Mouse (Mus musculus) hindbrain, embryonic 13.5 days (tissue): Measurements from ENCODE around the gene Sufu. TPM values are rescaled to one million over a fixed set of nuclear protein-coding genes. Genes with fewer than 3 reads are reported as not detected.

Source experiments
- ATAC-seq: fragments of 200-750 bp; cut with Nextera tagmentation; 2 replicates; pipeline ENCODE4 v1.8.0; 2017; ENCODE audit warnings: moderate TSS enrichment; ENCODE audit not compliant: low FRiP score
- H3K27ac ChIP-seq: fragments of 300-500 bp; sonication (generic); 2 replicates; pipeline ENCODE4 v1.5.1; 2015; ENCODE audit warnings: inconsistent platforms, mild to moderate bottlenecking, moderate library complexity
- H3K27me3 ChIP-seq: fragments of 300-500 bp; sonication (generic); 2 replicates; pipeline ENCODE4 v1.6.1; 2015; ENCODE audit warnings: mild to moderate bottlenecking, inconsistent platforms
- H3K36me3 ChIP-seq: fragments of 300-500 bp; sonication (generic); 2 replicates; pipeline ENCODE4 v1.6.1; 2015; ENCODE audit warnings: mild to moderate bottlenecking, inconsistent platforms
- H3K4me1 ChIP-seq: fragments of 300-500 bp; sonication (generic); replicated peaks from 2 replicates; pipeline ENCODE4 v1.6.1; 2015; ENCODE audit warnings: inconsistent platforms
- H3K4me2 ChIP-seq: fragments of 300-500 bp; sonication (generic); 2 replicates; pipeline ENCODE4 v1.6.1; 2015; ENCODE audit warnings: inconsistent platforms, mild to moderate bottlenecking, moderate library complexity
- H3K4me3 ChIP-seq: fragments of 300-500 bp; sonication (generic); 2 replicates; pipeline ENCODE4 v1.5.1; 2015; ENCODE audit warnings: mild to moderate bottlenecking, inconsistent platforms
- H3K9ac ChIP-seq: fragments of 300-500 bp; sonication (generic); 2 replicates; pipeline ENCODE4 v1.6.1; 2015; ENCODE audit warnings: mild to moderate bottlenecking, inconsistent platforms
- H3K9me3 ChIP-seq: fragments of 300-500 bp; sonication (generic); 2 replicates; pipeline ENCODE4 v1.6.1; 2016; ENCODE audit warnings: inconsistent platforms
- WGBS: fragments of 180-500 bp; shearing (Covaris S2); methylation state at CpG from one replicate; pipeline ENCODE4 v1.1.7; 2015; 5-methylcytosine and 5-hydroxymethylcytosine counted together
- polyA plus RNA-seq: library from polyadenylated mRNA; unstranded; fragments of >200 nt; fragmentation: Nextera tagmentation; extraction: Ambion mirVana; gene quantifications from 2 replicates; pipeline ENCODE4 v1.2.1, GENCODE M21; 2015

Sufu gene
- polyA plus RNA-seq, 1 experiment from 2014 or later, result 26.3 TPM

- 40% methylated on average over 9 of the region's 9 CpGs for WGBS
- H3K27me3 ChIP-seq, result no peaks in the 10 kb centered on the region
- ATAC-seq, result no peak
- peak overlapping the region; percentile 100 for H3K27ac ChIP-seq
- peak overlapping the region; percentile 99 for H3K4me3 ChIP-seq
- peak overlapping the region; percentile 93 for H3K4me2 ChIP-seq
- peak overlapping the region; percentile 99 for H3K9ac ChIP-seq
- H3K9me3 ChIP-seq, result no peaks in the 10 kb centered on the region
- H3K36me3 ChIP-seq, result peaks cover 39% of the 10 kb centered on the region
- peaks cover 59% of the 10 kb centered on the region for H3K4me1 ChIP-seq
These were observed 108.2 kb downstream of the Sufu start for GRCm38 (mm10) chr19:46504822-46505417.

GRCm38 (mm10) chr19:46505646-46506371 lies 109.1 kb downstream of the Sufu start:
- peaks cover 46% of the 10 kb centered on the region for H3K36me3 ChIP-seq

GRCm38 (mm10) chr19:46506372-46506717 lies 109.6 kb downstream of the Sufu start:
- peaks cover 49% of the 10 kb centered on the region for H3K36me3 ChIP-seq
- peak overlapping the region; percentile 99 for H3K4me3 ChIP-seq
- ATAC-seq, result no peak
- no peaks in the 10 kb centered on the region for H3K9me3 ChIP-seq
- H3K27me3 ChIP-seq, result no peaks in the 10 kb centered on the region
- peak overlapping the region; percentile 94 for H3K27ac ChIP-seq
- peak overlapping the region; percentile 99 for H3K9ac ChIP-seq
- WGBS, result 33% methylated on average over 3 of the region's 3 CpGs
- peaks cover 72% of the 10 kb centered on the region for H3K4me1 ChIP-seq
- H3K4me2 ChIP-seq, result peak overlapping the region; percentile 93

More at GRCm38 (mm10) chr19:46505646-46506371, 109.1 kb downstream of the Sufu start:
- no peaks in the 10 kb centered on the region for H3K27me3 ChIP-seq
- peak overlapping the region; percentile 99 for H3K4me3 ChIP-seq
- peak overlapping the region; percentile 93 for H3K4me2 ChIP-seq
- 66% methylated on average over 8 of the region's 8 CpGs for WGBS
- peaks cover 67% of the 10 kb centered on the region for H3K4me1 ChIP-seq
- H3K9me3 ChIP-seq, result no peaks in the 10 kb centered on the region
- peak overlapping the region; percentile 100; the same call in 1 of the 2 replicates for H3K27ac ChIP-seq
- peak overlapping the region; percentile 99 for H3K9ac ChIP-seq
- ATAC-seq, result no peak

- Histone ChIP-seq H3K4me3 (peak overlapping the region; percentile 99), H3K27ac (peak overlapping the region; percentile 94), H3K4me1 (peaks cover 80% of the 10 kb centered on the region), H3K9me3 (no peaks in the 10 kb centered on the region), H3K27me3 (no peaks in the 10 kb centered on the region), H3K9ac (peak overlapping the region; percentile 99), H3K36me3 (peaks cover 57% of the 10 kb centered on the region), H3K4me2 (peak overlapping the region; percentile 93)
- WGBS, result 20% methylated on average over 8 of the region's 8 CpGs
- peak; percentile 9; the same call in 1 of the 2 replicates for ATAC-seq
These were observed 110.5 kb downstream of the Sufu start for GRCm38 (mm10) chr19:46507181-46507581.

- Histone ChIP-seq H3K9me3 (no peaks in the 10 kb centered on the region), H3K4me2 (peak overlapping the region; percentile 93), H3K27ac (peak overlapping the region; percentile 94), H3K36me3 (peaks cover 63% of the 10 kb centered on the region), H3K4me1 (peaks cover 80% of the 10 kb centered on the region), H3K27me3 (no peaks in the 10 kb centered on the region), H3K9ac (peak overlapping the region; percentile 99), H3K4me3 (peak overlapping the region; percentile 99)
- no peak for ATAC-seq
- 83% methylated on average over 1 of the region's 1 CpGs for WGBS
These were observed 111.1 kb downstream of the Sufu start for GRCm38 (mm10) chr19:46507806-46508205.

GRCm38 (mm10) chr19:46508738-46509137 lies 112.0 kb downstream of the Sufu start:
- peak overlapping the region; percentile 99 for H3K9ac ChIP-seq
- H3K4me3 ChIP-seq, result no peak overlapping the region
- WGBS, result 73% methylated on average over 3 of the region's 3 CpGs
- peaks cover 80% of the 10 kb centered on the region for H3K4me1 ChIP-seq
- ATAC-seq, result no peak
- H3K36me3 ChIP-seq, result peaks cover 73% of the 10 kb centered on the region
- peak overlapping the region; percentile 93 for H3K4me2 ChIP-seq
- peak overlapping the region; percentile 94 for H3K27ac ChIP-seq
- no peaks in the 10 kb centered on the region for H3K9me3 ChIP-seq
- no peaks in the 10 kb centered on the region for H3K27me3 ChIP-seq

- Histone ChIP-seq H3K9ac (peak overlapping the region; percentile 99), H3K27me3 (no peaks in the 10 kb centered on the region), H3K9me3 (no peaks in the 10 kb centered on the region), H3K27ac (peak overlapping the region; percentile 94; the same call in 1 of the 2 replicates), H3K4me1 (peaks cover 79% of the 10 kb centered on the region), H3K4me3 (no peak overlapping the region), H3K36me3 (peaks cover 77% of the 10 kb centered on the region), H3K4me2 (peak overlapping the region; percentile 93)
- no peak for ATAC-seq
- 91% methylated on average over 3 of the region's 3 CpGs for WGBS
These were observed 112.5 kb downstream of the Sufu start for GRCm38 (mm10) chr19:46509202-46509601.

- peak overlapping the region; percentile 99; the same call in 1 of the 2 replicates for H3K9ac ChIP-seq
- no peak for ATAC-seq
- H3K4me3 ChIP-seq, result no peak overlapping the region
- H3K9me3 ChIP-seq, result no peaks in the 10 kb centered on the region
- peaks cover 83% of the 10 kb centered on the region for H3K36me3 ChIP-seq
- 0 out of 2 replicates have a peak overlapping the region, but pooled peaks have one; percentile 13 for H3K4me2 ChIP-seq
- H3K27me3 ChIP-seq, result no peaks in the 10 kb centered on the region
- H3K4me1 ChIP-seq, result peaks cover 73% of the 10 kb centered on the region
- H3K27ac ChIP-seq, result peak overlapping the region; percentile 55
- WGBS, result 72% methylated on average over 4 of the region's 4 CpGs
These were observed 113.0 kb downstream of the Sufu start for GRCm38 (mm10) chr19:46509736-46510135.

- 84% methylated on average over 5 of the region's 5 CpGs for WGBS
- no peak for ATAC-seq
- Histone ChIP-seq H3K4me1 (peaks cover 69% of the 10 kb centered on the region), H3K27ac (peak overlapping the region; percentile 55), H3K9ac (no peak overlapping the region), H3K36me3 (peaks cover 85% of the 10 kb centered on the region), H3K4me2 (no peak overlapping the region), H3K4me3 (no peak overlapping the region), H3K9me3 (no peaks in the 10 kb centered on the region), H3K27me3 (no peaks in the 10 kb centered on the region)
These were observed 113.7 kb downstream of the Sufu start for GRCm38 (mm10) chr19:46510401-46510800.

- H3K36me3 ChIP-seq, result peaks cover 89% of the 10 kb centered on the region
- WGBS, result 68% methylated on average over 3 of the region's 3 CpGs
- peaks cover 65% of the 10 kb centered on the region for H3K4me1 ChIP-seq
- H3K9ac ChIP-seq, result no peak overlapping the region
- H3K27me3 ChIP-seq, result no peaks in the 10 kb centered on the region
- H3K4me3 ChIP-seq, result no peak overlapping the region
- no peaks in the 10 kb centered on the region for H3K9me3 ChIP-seq
- H3K4me2 ChIP-seq, result no peak overlapping the region
- peak overlapping the region; percentile 55; the same call in 1 of the 2 replicates for H3K27ac ChIP-seq
- no peak for ATAC-seq
These were observed 114.1 kb downstream of the Sufu start for GRCm38 (mm10) chr19:46510824-46511223.

GRCm38 (mm10) chr19:46511263-46511662 lies 114.6 kb downstream of the Sufu start:
- no peak overlapping the region for H3K9ac ChIP-seq
- no peaks in the 10 kb centered on the region for H3K27me3 ChIP-seq
- 0 out of 2 replicates have a peak overlapping the region, but pooled peaks have one; percentile 3 for H3K27ac ChIP-seq
- no peaks in the 10 kb centered on the region for H3K9me3 ChIP-seq
- WGBS, result 91% methylated on average over 10 of the region's 10 CpGs
- H3K4me2 ChIP-seq, result no peak overlapping the region
- peaks cover 61% of the 10 kb centered on the region for H3K4me1 ChIP-seq
- H3K4me3 ChIP-seq, result no peak overlapping the region
- no peak for ATAC-seq
- peaks cover 90% of the 10 kb centered on the region for H3K36me3 ChIP-seq

- H3K36me3 ChIP-seq, result peaks cover 70% of the 10 kb centered on the region
- H3K4me1 ChIP-seq, result peaks cover 52% of the 10 kb centered on the region
- H3K27ac ChIP-seq, result no peak overlapping the region
- H3K4me3 ChIP-seq, result no peak overlapping the region
- no peak for ATAC-seq
- H3K4me2 ChIP-seq, result no peak overlapping the region
- WGBS, result 85% methylated on average over 12 of the region's 12 CpGs
- no peak overlapping the region for H3K9ac ChIP-seq
- no peaks in the 10 kb centered on the region for H3K9me3 ChIP-seq
- no peaks in the 10 kb centered on the region for H3K27me3 ChIP-seq
These were observed 117.7 kb downstream of the Sufu start for GRCm38 (mm10) chr19:46514387-46514786.
